Mouse (Mus musculus): Measurements from ENCODE around the gene Fam98a. TPM values are rescaled to one million over a fixed set of nuclear protein-coding genes. Genes with fewer than 3 reads are reported as not detected.

The Fam98a gene
- polyA plus RNA-seq, 1 experiment = 20.0 TPM

DNA sequence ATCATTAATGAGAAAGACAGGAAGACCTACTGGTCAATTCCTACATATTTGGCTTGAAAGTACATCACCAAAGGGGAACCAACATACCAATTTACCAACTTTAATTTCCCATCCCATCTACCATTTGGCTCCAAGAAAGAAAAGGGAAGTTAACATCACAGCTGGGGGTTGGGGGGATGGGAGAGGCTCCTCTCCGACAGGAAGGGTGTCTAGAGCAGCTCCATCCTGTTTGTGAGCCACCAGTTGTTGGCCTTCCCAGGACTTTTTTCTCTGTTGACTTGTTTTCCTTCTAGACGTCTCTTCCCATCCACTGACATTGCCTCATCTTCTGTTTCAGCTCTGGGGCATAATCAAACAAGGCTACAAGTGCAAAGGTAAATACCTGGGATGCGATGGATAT lies 27.9 kb downstream of the Fam98a start:
- no peak overlapping the region for H3K27ac ChIP-seq (ENCODE audit: control insufficient read depth, insufficient read depth, low read length)
- WGBS = 46% methylated on average over 3 of the region's 3 CpGs

DNA sequence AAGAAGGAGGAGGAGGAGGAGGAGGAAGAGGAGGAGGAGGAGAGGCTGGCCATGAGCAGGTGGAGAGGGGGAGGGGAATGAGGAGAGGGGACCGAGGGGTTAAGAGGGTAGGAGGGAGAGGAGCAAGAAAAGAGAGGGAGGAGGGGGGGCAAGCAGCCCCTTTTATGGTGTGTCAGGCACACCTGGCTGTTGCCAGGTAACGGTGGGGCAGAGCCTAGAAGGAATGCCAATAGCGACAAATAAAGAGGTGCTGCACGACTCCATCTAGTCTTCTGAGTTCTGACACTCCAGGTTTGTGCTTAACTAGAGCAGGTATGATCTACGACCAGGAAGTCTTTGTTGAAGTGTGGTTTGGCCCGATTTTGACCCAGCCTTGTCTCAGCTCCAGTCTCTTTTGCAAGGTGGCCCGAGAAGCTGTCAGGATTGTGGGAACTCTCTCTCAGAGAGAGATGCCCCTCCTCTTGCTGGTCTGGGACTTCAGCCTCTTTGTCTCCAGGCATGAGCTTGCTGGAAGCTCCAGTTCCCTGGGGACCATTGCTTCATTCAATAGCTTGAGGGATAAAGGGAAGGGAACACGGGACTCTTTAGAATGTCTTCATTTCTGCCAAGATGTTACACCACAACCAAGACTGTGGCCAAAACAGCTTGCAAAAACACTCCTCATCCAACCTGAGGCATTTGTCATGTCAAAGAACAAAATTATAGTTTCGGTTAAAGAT lies 29.2 kb downstream of the Fam98a start:
- no peak overlapping the region for H3K4me3 ChIP-seq (ENCODE audit: control insufficient read depth, insufficient read depth, low read length)
- 27% methylated on average over 9 of the region's 9 CpGs for WGBS
- no peaks in the 10 kb centered on the region for H3K36me3 ChIP-seq (ENCODE audit: control insufficient read depth, insufficient read depth, low read length)
- no peak overlapping the region for H3K27ac ChIP-seq (ENCODE audit: control insufficient read depth, insufficient read depth, low read length)
- no peaks in the 10 kb centered on the region for H3K27me3 ChIP-seq (ENCODE audit: control insufficient read depth, insufficient read depth, low read length)
- TF ChIP-seq CTCF (IDR thresholded peaks at IDR 0.05; ENCODE audit: borderline replicate concordance, control insufficient read depth, extremely low read depth, insufficient read depth, low read length, poor library complexity) = no peak
- TF ChIP-seq POLR2A (IDR thresholded peaks at IDR 0.05; ENCODE audit: control insufficient read depth, extremely low read depth, insufficient read depth, low read length, poor library complexity) = no peak
- no peaks in the 10 kb centered on the region for H3K4me1 ChIP-seq (replicated peaks; ENCODE audit: control insufficient read depth, insufficient read depth, low read length)
- no peak for DNase-seq

More for the DNA sequence above, 27.9 kb downstream of the Fam98a start:
- TF ChIP-seq CTCF (IDR thresholded peaks at IDR 0.05; ENCODE audit: borderline replicate concordance, control insufficient read depth, extremely low read depth, insufficient read depth, low read length, poor library complexity) = no peak
- no peak for TF ChIP-seq POLR2A (IDR thresholded peaks at IDR 0.05; ENCODE audit: control insufficient read depth, extremely low read depth, insufficient read depth, low read length, poor library complexity)
- Histone ChIP-seq H3K4me3 (ENCODE audit: control insufficient read depth, insufficient read depth, low read length) (no peak overlapping the region), H3K27me3 (ENCODE audit: control insufficient read depth, insufficient read depth, low read length) (no peaks in the 10 kb centered on the region), H3K36me3 (ENCODE audit: control insufficient read depth, insufficient read depth, low read length) (no peaks in the 10 kb centered on the region), H3K4me1 (replicated peaks; ENCODE audit: control insufficient read depth, insufficient read depth, low read length) (no peaks in the 10 kb centered on the region)
- DNase-seq = no peak

DNA sequence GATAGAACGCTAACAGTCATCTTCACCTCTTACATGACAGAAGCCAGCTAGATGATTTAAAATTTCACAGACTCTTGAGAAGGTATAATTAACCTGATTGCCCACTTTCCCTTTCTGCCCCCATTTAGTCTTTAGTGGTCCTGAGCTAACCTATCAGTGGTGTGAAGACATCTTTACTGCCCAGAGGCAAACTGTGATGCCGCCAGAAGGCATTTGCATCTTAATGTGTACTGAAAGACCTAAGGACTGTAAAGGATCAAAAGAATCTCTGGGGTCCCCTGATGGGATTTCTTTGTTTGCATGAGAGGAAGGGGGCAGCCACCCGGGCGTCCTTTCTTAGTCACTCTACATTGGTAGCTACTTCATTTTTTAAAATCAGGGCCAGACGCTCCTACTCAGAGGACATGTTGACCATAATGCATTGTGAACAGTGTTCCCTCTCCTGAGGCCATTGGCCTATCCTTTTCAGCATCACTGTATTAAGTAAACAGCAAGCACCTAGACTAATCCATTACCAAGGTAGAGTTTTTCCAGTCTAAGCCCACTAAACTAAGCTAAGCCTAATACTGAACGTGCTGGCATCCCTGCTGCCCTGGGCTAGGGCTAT lies 30.4 kb downstream of the Fam98a start:
- no peak for DNase-seq
- no peaks in the 10 kb centered on the region for H3K36me3 ChIP-seq (ENCODE audit: control insufficient read depth, insufficient read depth, low read length)
- WGBS = 91% methylated on average over 6 of the region's 6 CpGs
- no peak overlapping the region for H3K27ac ChIP-seq (ENCODE audit: control insufficient read depth, insufficient read depth, low read length)
- no peaks in the 10 kb centered on the region for H3K27me3 ChIP-seq (ENCODE audit: control insufficient read depth, insufficient read depth, low read length)
- H3K4me3 ChIP-seq (ENCODE audit: control insufficient read depth, insufficient read depth, low read length) = no peak overlapping the region
- H3K4me1 ChIP-seq (replicated peaks; ENCODE audit: control insufficient read depth, insufficient read depth, low read length) = no peaks in the 10 kb centered on the region
- no peak for TF ChIP-seq CTCF (IDR thresholded peaks at IDR 0.05; ENCODE audit: borderline replicate concordance, control insufficient read depth, extremely low read depth, insufficient read depth, low read length, poor library complexity)

DNA sequence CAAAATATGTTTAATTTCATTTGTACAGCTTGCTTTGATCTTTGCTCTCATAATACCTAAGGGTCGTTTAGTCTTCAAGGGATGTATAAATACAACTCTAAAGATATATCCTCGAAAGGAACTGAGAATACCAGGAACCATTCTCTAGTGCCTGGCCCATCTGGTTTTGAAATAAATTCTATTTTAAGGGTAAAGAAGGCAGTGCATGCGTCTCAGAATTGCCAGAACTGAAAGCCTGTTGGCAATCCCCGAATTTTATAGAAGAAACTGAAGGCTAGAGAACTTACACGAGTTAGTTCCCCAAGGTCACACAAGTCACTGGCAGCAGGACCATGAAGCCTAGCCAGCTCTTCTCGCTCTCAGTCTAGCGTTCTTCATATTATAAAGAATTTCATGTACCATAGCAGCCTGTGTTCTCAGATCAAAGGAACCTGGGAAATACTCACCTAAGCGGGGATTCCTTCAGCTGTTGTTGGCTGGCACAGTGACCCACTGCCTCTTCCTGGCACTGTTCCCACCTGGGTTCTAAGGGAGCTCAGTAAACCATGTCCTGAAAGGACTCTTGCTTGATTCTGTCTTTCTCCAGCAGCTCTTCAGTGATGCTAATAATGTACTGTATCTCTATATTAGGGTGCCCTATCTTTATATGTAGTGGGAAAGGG lies 32.4 kb downstream of the Fam98a start:
- no peak for TF ChIP-seq CTCF (IDR thresholded peaks at IDR 0.05; ENCODE audit: borderline replicate concordance, control insufficient read depth, extremely low read depth, insufficient read depth, low read length, poor library complexity)
- no peak for TF ChIP-seq POLR2A (IDR thresholded peaks at IDR 0.05; ENCODE audit: control insufficient read depth, extremely low read depth, insufficient read depth, low read length, poor library complexity)
- H3K27me3 ChIP-seq (ENCODE audit: control insufficient read depth, insufficient read depth, low read length) = no peaks in the 10 kb centered on the region
- no peak overlapping the region for H3K4me3 ChIP-seq (ENCODE audit: control insufficient read depth, insufficient read depth, low read length)
- DNase-seq = no peak
- WGBS = 86% methylated on average over 8 of the region's 8 CpGs
- no peak overlapping the region for H3K27ac ChIP-seq (ENCODE audit: control insufficient read depth, insufficient read depth, low read length)
- no peaks in the 10 kb centered on the region for H3K36me3 ChIP-seq (ENCODE audit: control insufficient read depth, insufficient read depth, low read length)
- no peaks in the 10 kb centered on the region for H3K4me1 ChIP-seq (replicated peaks; ENCODE audit: control insufficient read depth, insufficient read depth, low read length)

DNA sequence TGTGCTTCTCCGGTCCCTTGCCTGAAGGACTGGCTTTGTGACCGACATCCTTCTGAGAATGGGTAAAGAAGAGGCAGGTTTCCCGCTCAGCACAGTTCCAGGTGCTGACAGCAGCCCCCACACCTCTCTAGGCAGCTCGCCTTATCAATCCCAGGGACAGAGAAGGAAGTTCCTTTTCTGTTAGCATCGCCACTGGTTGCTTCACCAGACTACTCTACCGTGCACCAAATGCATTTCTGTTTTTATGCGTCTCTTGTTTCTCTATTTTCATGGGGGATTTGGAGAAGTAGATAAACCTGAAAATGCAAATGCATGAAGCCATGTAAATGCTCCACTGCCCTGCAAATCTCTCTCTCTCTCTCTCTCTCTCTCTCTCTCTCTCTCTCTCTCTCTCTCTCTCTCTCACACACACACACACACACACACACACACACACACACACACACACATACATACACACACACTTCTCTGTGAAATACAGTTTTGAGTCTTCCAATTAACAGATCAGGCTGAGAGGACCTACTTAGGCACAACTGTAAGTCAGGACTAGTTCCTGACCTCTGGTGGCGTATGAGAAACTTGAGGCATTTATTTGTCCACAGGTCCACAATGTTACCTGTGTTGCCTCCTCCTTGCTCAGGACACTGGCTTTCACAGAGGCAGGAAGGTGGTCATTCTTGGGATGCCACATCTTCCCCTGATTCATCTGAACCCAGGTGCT lies 33.4 kb downstream of the Fam98a start:
- no peak overlapping the region for H3K4me3 ChIP-seq (ENCODE audit: control insufficient read depth, insufficient read depth, low read length)
- no peak overlapping the region for H3K27ac ChIP-seq (ENCODE audit: control insufficient read depth, insufficient read depth, low read length)
- TF ChIP-seq POLR2A (IDR thresholded peaks at IDR 0.05; ENCODE audit: control insufficient read depth, extremely low read depth, insufficient read depth, low read length, poor library complexity) (no peak), CTCF (IDR thresholded peaks at IDR 0.05; ENCODE audit: borderline replicate concordance, control insufficient read depth, extremely low read depth, insufficient read depth, low read length, poor library complexity) (no peak)
- H3K27me3 ChIP-seq (ENCODE audit: control insufficient read depth, insufficient read depth, low read length) = no peaks in the 10 kb centered on the region
- no peaks in the 10 kb centered on the region for H3K36me3 ChIP-seq (ENCODE audit: control insufficient read depth, insufficient read depth, low read length)
- WGBS = 37% methylated on average over 8 of the region's 8 CpGs
- no peaks in the 10 kb centered on the region for H3K4me1 ChIP-seq (replicated peaks; ENCODE audit: control insufficient read depth, insufficient read depth, low read length)
- DNase-seq = no peak

DNA sequence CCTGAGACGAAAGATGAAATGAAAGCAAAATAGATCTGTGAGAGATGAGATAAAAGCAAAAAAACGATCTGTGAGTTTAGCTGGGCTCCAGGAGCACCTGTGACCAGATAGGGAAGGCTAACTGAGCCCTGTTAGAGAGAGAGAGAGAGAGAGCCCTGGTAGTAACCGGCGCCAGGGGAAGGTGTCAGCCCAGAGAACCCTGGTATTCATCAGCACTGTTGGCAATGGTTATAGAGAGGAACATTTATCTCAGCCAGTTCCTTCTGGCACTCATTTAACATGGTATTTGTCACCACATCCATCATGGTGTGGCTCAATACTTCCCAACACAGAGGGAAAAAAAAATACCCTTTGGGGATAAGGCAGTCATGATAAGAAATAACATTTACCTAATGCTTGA lies 35.2 kb downstream of the Fam98a start:
- no peak overlapping the region for H3K4me3 ChIP-seq (ENCODE audit: control insufficient read depth, insufficient read depth, low read length)

More for the DNA sequence above, 35.2 kb downstream of the Fam98a start:
- H3K27ac ChIP-seq (ENCODE audit: control insufficient read depth, insufficient read depth, low read length) = no peak overlapping the region
- 57% methylated on average over 4 of the region's 4 CpGs for WGBS
- no peaks in the 10 kb centered on the region for H3K27me3 ChIP-seq (ENCODE audit: control insufficient read depth, insufficient read depth, low read length)
- TF ChIP-seq POLR2A (IDR thresholded peaks at IDR 0.05; ENCODE audit: control insufficient read depth, extremely low read depth, insufficient read depth, low read length, poor library complexity) (no peak), CTCF (IDR thresholded peaks at IDR 0.05; ENCODE audit: borderline replicate concordance, control insufficient read depth, extremely low read depth, insufficient read depth, low read length, poor library complexity) (no peak)
- no peak for DNase-seq
- no peaks in the 10 kb centered on the region for H3K36me3 ChIP-seq (ENCODE audit: control insufficient read depth, insufficient read depth, low read length)
- no peaks in the 10 kb centered on the region for H3K4me1 ChIP-seq (replicated peaks; ENCODE audit: control insufficient read depth, insufficient read depth, low read length)

All from thymus, adult 2 months (tissue).